ENCODE assay signal across 22 mouse cellular contexts in the genomic region with DNA sequence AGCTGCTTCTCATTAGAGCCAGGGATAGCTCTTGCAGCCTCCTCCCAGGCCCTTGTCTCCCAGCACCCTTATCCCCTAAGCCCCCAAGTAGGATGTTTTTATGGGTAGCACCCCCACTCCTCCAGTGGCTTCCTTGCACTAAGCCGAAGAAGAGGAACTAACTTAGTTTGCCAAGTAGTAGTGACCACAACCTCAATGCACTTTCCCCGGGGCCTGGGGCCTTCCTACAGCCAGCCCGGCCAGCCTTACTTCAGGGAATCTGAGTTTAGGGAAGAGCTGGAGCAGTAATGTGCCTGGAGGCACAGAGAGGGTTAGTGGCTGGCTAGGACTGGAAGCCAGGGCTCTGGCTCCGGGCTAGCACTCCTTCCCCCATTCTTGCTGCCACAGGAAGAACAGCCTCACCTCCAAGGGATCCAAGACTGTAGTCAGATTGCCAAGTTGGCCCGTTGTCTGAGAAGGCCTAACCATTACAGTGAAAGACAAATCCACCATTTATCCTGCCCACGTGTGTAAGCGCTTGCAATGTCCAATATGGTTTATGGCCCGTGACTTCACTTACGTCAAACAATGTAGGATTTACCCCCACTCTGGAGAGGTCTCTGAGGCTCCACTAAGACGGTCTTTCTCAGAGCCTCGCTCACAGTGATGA. TPM values are rescaled to one million over a fixed set of nuclear protein-coding genes. Genes with fewer than 3 reads are reported as not detected.
DNase-seq lines count a peak whose midpoint lies in the region; ATAC-seq and TF ChIP-seq lines count a peak whose summit lies in the region.
"Had no signal": no experiment of that assay in that cellular context is flagged by ENCODE, and none has a peak within 500 bp of the region (broad histone marks: within the 10 kb centered on the region; RNA-seq: fewer than 3 reads in every experiment).

No protein-coding gene starts in this region.

- H3K4me2 ChIP-seq in kidney, postnatal 0 days (ENCODE audit: low read length): no peak overlapping the region
- H3K4me2 ChIP-seq in limb, embryonic 12.5 days: no peak overlapping the region
- H3K4me2 ChIP-seq in forebrain, embryonic 16.5 days (ENCODE audit: low read length): no peak overlapping the region
- H3K4me2 ChIP-seq: embryonic facial prominence, embryonic 12.5 days; hindbrain, embryonic 12.5 days; limb, embryonic 13.5 days; liver, embryonic 15.5 days; neural tube, embryonic 12.5 days; stomach, embryonic 15.5 days had no signal

- H3K27ac ChIP-seq in kidney, postnatal 0 days: no peak overlapping the region
- 0 out of 2 replicates have a peak overlapping the region, but pooled peaks have one; percentile 42 for H3K27ac ChIP-seq in limb, embryonic 12.5 days
- H3K27ac ChIP-seq in forebrain, embryonic 16.5 days (ENCODE audit: low read length): no peak overlapping the region
- H3K27ac ChIP-seq: embryonic facial prominence, embryonic 12.5 days; forebrain, embryonic 10.5 days; hindbrain, embryonic 12.5 days; limb, embryonic 13.5 days; liver, embryonic 15.5 days; neural tube, embryonic 12.5 days; stomach, embryonic 15.5 days had no signal

- H3K4me1 ChIP-seq in kidney, postnatal 0 days (replicated peaks; ENCODE audit: insufficient read depth, low read length): 0 out of 2 replicates have a peak, but pooled peaks cover 7% of the 10 kb centered on the region
- peaks cover 11% of the 10 kb centered on the region for H3K4me1 ChIP-seq in limb, embryonic 12.5 days (replicated peaks)
- peaks cover 7% of the 10 kb centered on the region for H3K4me1 ChIP-seq in forebrain, embryonic 16.5 days (replicated peaks; ENCODE audit: control insufficient read depth, insufficient read depth, low read length)
- H3K4me1 ChIP-seq: embryonic facial prominence, embryonic 12.5 days; hindbrain, embryonic 12.5 days had no signal

- H3K27me3 ChIP-seq in kidney, postnatal 0 days (ENCODE audit: insufficient read depth, low read length): no peaks in the 10 kb centered on the region
- H3K27me3 ChIP-seq in limb, embryonic 12.5 days: no peaks in the 10 kb centered on the region
- no peaks in the 10 kb centered on the region for H3K27me3 ChIP-seq in forebrain, embryonic 16.5 days (replicated peaks; ENCODE audit: control insufficient read depth, insufficient read depth, low read length)
- H3K27me3 ChIP-seq: embryonic facial prominence, embryonic 12.5 days; hindbrain, embryonic 12.5 days; limb, embryonic 13.5 days; liver, embryonic 15.5 days; neural tube, embryonic 12.5 days; stomach, embryonic 15.5 days had no signal

- no peak overlapping the region for H3K4me3 ChIP-seq in kidney, postnatal 0 days (replicated peaks; ENCODE audit: low read depth, low read length)
- no peak overlapping the region for H3K4me3 ChIP-seq in limb, embryonic 12.5 days (replicated peaks)
- no peak overlapping the region for H3K4me3 ChIP-seq in forebrain, embryonic 16.5 days (replicated peaks; ENCODE audit: low read length)
- H3K4me3 ChIP-seq: embryonic facial prominence, embryonic 12.5 days; forebrain, embryonic 10.5 days; hindbrain, embryonic 12.5 days; limb, embryonic 13.5 days; liver, embryonic 15.5 days; neural tube, embryonic 12.5 days; stomach, embryonic 15.5 days had no signal

- WGBS in kidney, postnatal 0 days: 48% methylated on average over 11 of the region's 11 CpGs
- WGBS in limb, embryonic 12.5 days: 77% methylated on average over 11 of the region's 11 CpGs
- 81% methylated on average over 11 of the region's 11 CpGs for WGBS in forebrain, embryonic 16.5 days

- ATAC-seq in kidney, postnatal 0 days (replicated peaks; ENCODE audit: low FRiP score, low read depth): no peak; the same call in 1 of the 2 replicates
- no peak for ATAC-seq in limb, embryonic 12.5 days (ENCODE audit: insufficient number of reproducible peaks, insufficient read depth, low FRiP score, low TSS enrichment, low read depth)
- ATAC-seq in forebrain, embryonic 16.5 days: no peak
- ATAC-seq: intestine, embryonic 16.5 days; lung, postnatal 0 days had no signal

- no peaks in the 10 kb centered on the region for H3K36me3 ChIP-seq in kidney, postnatal 0 days (ENCODE audit: insufficient read depth, low read length)
- no peaks in the 10 kb centered on the region for H3K36me3 ChIP-seq in limb, embryonic 12.5 days
- H3K36me3 ChIP-seq in forebrain, embryonic 16.5 days (ENCODE audit: control insufficient read depth, insufficient read depth): no peaks in the 10 kb centered on the region
- H3K36me3 ChIP-seq: embryonic facial prominence, embryonic 12.5 days; forebrain, embryonic 10.5 days; hindbrain, embryonic 12.5 days; limb, embryonic 13.5 days; liver, embryonic 15.5 days; neural tube, embryonic 12.5 days; stomach, embryonic 15.5 days had no signal

- peak overlapping the region; percentile 18; the same call in 1 of the 2 replicates for H3K9ac ChIP-seq in kidney, postnatal 0 days (ENCODE audit: low read depth, low read length)
- no peak overlapping the region for H3K9ac ChIP-seq in limb, embryonic 12.5 days (replicated peaks)
- no peak overlapping the region for H3K9ac ChIP-seq in forebrain, embryonic 16.5 days (replicated peaks; ENCODE audit: low read depth, low read length)
- H3K9ac ChIP-seq: embryonic facial prominence, embryonic 12.5 days; hindbrain, embryonic 12.5 days; limb, embryonic 13.5 days; liver, embryonic 15.5 days; neural tube, embryonic 12.5 days; stomach, embryonic 15.5 days had no signal

- peak; percentile 32 for DNase-seq in gastrocnemius, adult 18-20 months (ENCODE audit: low spot score)
- DNase-seq in gastrocnemius, postnatal 4 days (ENCODE audit: low spot score in 2 of 2): no peak
- DNase-seq in kidney, postnatal 0 days (ENCODE audit: low spot score): no peak
- no peak for DNase-seq in kidney, adult 8-10 months
- peak; percentile 13 for DNase-seq in c-Kit-positive CD71-negative TER-119-negative erythroid progenitor cells, embryonic 14.5 days (ENCODE audit: low read depth)
- DNase-seq in right cerebral cortex, postnatal 36 days (ENCODE audit: low spot score in 2 of 2): no peak
- DNase-seq: B cell, adult 2 months; cerebellum, postnatal 36 days had no signal

- no peaks in the 10 kb centered on the region for H3K9me3 ChIP-seq in kidney, postnatal 0 days (replicated peaks; ENCODE audit: low read length)
- peaks cover 5% of the 10 kb centered on the region; the same call in 1 of the 2 replicates for H3K9me3 ChIP-seq in limb, embryonic 12.5 days
- no peaks in the 10 kb centered on the region for H3K9me3 ChIP-seq in forebrain, embryonic 16.5 days (ENCODE audit: control insufficient read depth, low read length)
- H3K9me3 ChIP-seq: embryonic facial prominence, embryonic 12.5 days; forebrain, embryonic 10.5 days; limb, embryonic 13.5 days; liver, embryonic 15.5 days; neural tube, embryonic 12.5 days; stomach, embryonic 15.5 days had no signal

- no peak for TF ChIP-seq CTCF in kidney, postnatal 0 days (IDR thresholded peaks at IDR 0.05; ENCODE audit: low read depth)

RNA-seq across cellular contexts. Expression of gene Chrdl2, which starts 29.0 kb away (rescaled TPM):
- 1 to 10 TPM; 1.4 to 1.7 TPM for total RNA-seq in gastrocnemius, adult 18-20 months (2021)
- 1 to 10 TPM; 4.7 to 6.5 TPM for total RNA-seq in gastrocnemius, postnatal 4 days (2021)
- 0.22 and 0.32 TPM in 2 replicates for polyA plus RNA-seq in kidney, postnatal 0 days (2015; fragmentation: Nextera tagmentation; extraction: Ambion mirVana)
- polyA plus RNA-seq in limb, embryonic 12.5 days (2016; fragmentation: Nextera tagmentation; extraction: Ambion mirVana): 2.6 and 3.6 TPM in 2 replicates
- polyA plus RNA-seq in forebrain, embryonic 16.5 days (2015; fragmentation: Nextera tagmentation; extraction: Ambion mirVana): 0.16 and 0.30 TPM in 2 replicates
- total RNA-seq: heart, adult 8-10 months; monocyte, adult 5-6 weeks had no signal
- polyA plus RNA-seq: heart, embryonic 16.5 days; liver, embryonic 15.5 days had no signal

RNA-seq across cellular contexts. Expression of gene Rnf169, which starts 54.7 kb away (rescaled TPM):
- total RNA-seq in gastrocnemius, adult 18-20 months (2021): 1 to 10 TPM; 4.6 to 7.1 TPM
- total RNA-seq in gastrocnemius, postnatal 4 days (2021): 10 to 100 TPM; 12.4 to 14.5 TPM
- polyA plus RNA-seq in kidney, postnatal 0 days (2015; fragmentation: Nextera tagmentation; extraction: Ambion mirVana): 4.4 and 5.0 TPM in 2 replicates
- 7.9 and 8.0 TPM in 2 replicates for polyA plus RNA-seq in limb, embryonic 12.5 days (2016; fragmentation: Nextera tagmentation; extraction: Ambion mirVana)
- polyA plus RNA-seq in forebrain, embryonic 16.5 days (2015; fragmentation: Nextera tagmentation; extraction: Ambion mirVana): 5.5 TPM in 2 replicates

Comparison
In these comparisons a context has a peak if more than half of its experiments do, and no peak if none do; other contexts are left out.
1. DNase-seq: peak in gastrocnemius, adult 18-20 months (single experiment) and c-Kit-positive CD71-negative TER-119-negative erythroid progenitor cells, embryonic 14.5 days (single experiment); none in gastrocnemius, postnatal 4 days (0 of 2), kidney, postnatal 0 days (single experiment), kidney, adult 8-10 months (0 of 2) and right cerebral cortex, postnatal 36 days (0 of 2).